Mouse (Mus musculus) ES-E14 (cell line): ENCODE results near the gene Fam155a.

ENCODE experiments used
- CHD2 ChIP-seq: IDR thresholded peaks from 2 replicates; pipeline ENCODE4 v1.6.1; 2014; ENCODE audit warnings: mild to moderate bottlenecking, low read depth, low read length, inconsistent platforms
- HCFC1 ChIP-seq: IDR thresholded peaks from 2 replicates; pipeline ENCODE4 v1.6.1; 2012; ENCODE audit warnings: low read length, inconsistent platforms, borderline replicate concordance; ENCODE audit not compliant: insufficient read depth

DNA sequence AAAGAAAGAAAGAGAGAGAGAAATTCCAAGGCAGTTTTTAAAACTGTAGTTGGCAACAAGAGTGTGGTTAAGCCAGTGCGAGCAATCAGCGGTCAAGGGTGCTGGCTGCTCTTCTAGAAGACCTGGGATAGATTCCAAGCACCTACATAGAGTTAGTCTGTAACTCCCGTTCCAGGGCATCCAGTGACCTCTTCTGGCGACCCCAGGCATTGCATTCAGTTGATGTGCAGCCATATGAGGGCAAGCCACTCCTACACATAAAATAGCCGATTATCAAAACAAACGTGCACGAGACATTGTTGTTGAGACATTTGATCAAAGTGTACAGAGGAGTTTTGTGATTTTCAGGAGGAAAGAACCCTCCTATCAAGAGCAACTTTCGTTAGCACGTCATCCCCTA lies 37.6 kb upstream of the Fam155a start:
- TF ChIP-seq CHD2 (no peak), HCFC1 (no peak)
